ENCODE assay signal across 23 mouse cellular contexts in genomic region chr2:28228364-28228763, GRCm38 (mm10). TPM values are rescaled to one million over a fixed set of nuclear protein-coding genes. Genes with fewer than 3 reads are reported as not detected.
A peak's percentile ranks its signal among the peaks of the same experiment; 100 is the strongest.
DNase-seq lines count a peak whose midpoint lies in the region; ATAC-seq lines count a peak whose summit lies in the region.
"Had no signal": no experiment of that assay in that cellular context is flagged by ENCODE, and none has a peak within 500 bp of the region (broad histone marks: within the 10 kb centered on the region; RNA-seq: fewer than 3 reads in every experiment).

No protein-coding gene starts in this region.

- no peak overlapping the region for H3K4me3 ChIP-seq in midbrain, embryonic 12.5 days
- H3K4me3 ChIP-seq in midbrain, embryonic 15.5 days: no peak overlapping the region
- no peak overlapping the region for H3K4me3 ChIP-seq in hindbrain, embryonic 14.5 days (replicated peaks; ENCODE audit: low read length)
- H3K4me3 ChIP-seq: forebrain, embryonic 10.5 days; heart, adult 2 months; intestine, embryonic 15.5 days; limb, embryonic 10.5 days; neural tube, embryonic 15.5 days; stomach, embryonic 15.5 days had no signal

- peak; percentile 42 to 77 for DNase-seq in adrenal gland, adult (ENCODE audit: inconsistent age in 2 of 2, low spot score in 1 of 2)
- no peak for DNase-seq in adrenal gland, postnatal 4 days (ENCODE audit: low spot score in 2 of 2)
- no peak for DNase-seq in hindbrain, embryonic 14.5 days (ENCODE audit: low spot score)
- no peak for DNase-seq in heart, adult 18-20 months
- DNase-seq in gastrocnemius, adult 8-10 months (ENCODE audit: low spot score in 2 of 2): no peak
- DNase-seq in layer of hippocampus, adult 9-11 months: no peak
- DNase-seq: cerebellum, adult 11-12 months; cerebellum, postnatal 14 days; gastrocnemius, postnatal 10 days; heart, adult 2 months; heart, postnatal 36 days; kidney, adult 9 months; kidney, postnatal 25 days; liver, postnatal 0 days; lung, postnatal 14 days had no signal

- H3K4me1 ChIP-seq in midbrain, embryonic 12.5 days: peaks cover 27% of the 10 kb centered on the region
- H3K4me1 ChIP-seq in midbrain, embryonic 15.5 days: peaks cover 19% of the 10 kb centered on the region
- H3K4me1 ChIP-seq in hindbrain, embryonic 14.5 days (replicated peaks; ENCODE audit: control insufficient read depth, insufficient read depth, low read length): 0 out of 2 replicates have a peak, but pooled peaks cover 9% of the 10 kb centered on the region
- H3K4me1 ChIP-seq: stomach, embryonic 15.5 days had no signal

- no peak overlapping the region for H3K4me2 ChIP-seq in midbrain, embryonic 12.5 days (replicated peaks)
- no peak overlapping the region for H3K4me2 ChIP-seq in midbrain, embryonic 15.5 days
- H3K4me2 ChIP-seq in hindbrain, embryonic 14.5 days (replicated peaks): no peak overlapping the region
- H3K4me2 ChIP-seq: intestine, embryonic 15.5 days; neural tube, embryonic 15.5 days; stomach, embryonic 15.5 days had no signal

- peak overlapping the region; percentile 64 for H3K27ac ChIP-seq in midbrain, embryonic 12.5 days (replicated peaks)
- H3K27ac ChIP-seq in midbrain, embryonic 15.5 days: no peak overlapping the region
- peak overlapping the region; percentile 51; the same call in 1 of the 2 replicates for H3K27ac ChIP-seq in hindbrain, embryonic 14.5 days
- H3K27ac ChIP-seq: forebrain, embryonic 10.5 days; heart, adult 2 months; intestine, embryonic 15.5 days; limb, embryonic 10.5 days; neural tube, embryonic 15.5 days; stomach, embryonic 15.5 days had no signal

- no peaks in the 10 kb centered on the region for H3K9me3 ChIP-seq in midbrain, embryonic 12.5 days
- H3K9me3 ChIP-seq in midbrain, embryonic 15.5 days: no peaks in the 10 kb centered on the region
- no peaks in the 10 kb centered on the region for H3K9me3 ChIP-seq in hindbrain, embryonic 14.5 days (ENCODE audit: control insufficient read depth, low read length)
- H3K9me3 ChIP-seq: forebrain, embryonic 10.5 days; intestine, embryonic 15.5 days; limb, embryonic 10.5 days; neural tube, embryonic 15.5 days; stomach, embryonic 15.5 days had no signal

- peaks cover 40% of the 10 kb centered on the region for H3K36me3 ChIP-seq in midbrain, embryonic 12.5 days
- H3K36me3 ChIP-seq in midbrain, embryonic 15.5 days (replicated peaks): peaks cover 23% of the 10 kb centered on the region
- H3K36me3 ChIP-seq in hindbrain, embryonic 14.5 days (replicated peaks; ENCODE audit: control insufficient read depth, insufficient read depth): peaks cover 54% of the 10 kb centered on the region
- H3K36me3 ChIP-seq: intestine, embryonic 15.5 days; stomach, embryonic 15.5 days had no signal

- ATAC-seq in midbrain, embryonic 12.5 days (ENCODE audit: low FRiP score, low read depth): no peak
- ATAC-seq in midbrain, embryonic 15.5 days (replicated peaks): no peak
- no peak for ATAC-seq in hindbrain, embryonic 14.5 days (ENCODE audit: low FRiP score)
- ATAC-seq: CD4-positive, CD25-positive, alpha-beta regulatory T cell, adult 4 months; intestine, embryonic 15.5 days; liver, postnatal 0 days had no signal

- no peak overlapping the region for H3K9ac ChIP-seq in midbrain, embryonic 12.5 days (replicated peaks)
- H3K9ac ChIP-seq in midbrain, embryonic 15.5 days: no peak overlapping the region
- no peak overlapping the region for H3K9ac ChIP-seq in hindbrain, embryonic 14.5 days
- H3K9ac ChIP-seq: intestine, embryonic 15.5 days; liver, postnatal 0 days; neural tube, embryonic 15.5 days; stomach, embryonic 15.5 days had no signal

- H3K27me3 ChIP-seq in midbrain, embryonic 12.5 days: no peaks in the 10 kb centered on the region; the same call in 1 of the 2 replicates
- H3K27me3 ChIP-seq in midbrain, embryonic 15.5 days (replicated peaks): no peaks in the 10 kb centered on the region
- H3K27me3 ChIP-seq in hindbrain, embryonic 14.5 days (ENCODE audit: control insufficient read depth, insufficient read depth, low read length): no peaks in the 10 kb centered on the region
- H3K27me3 ChIP-seq: intestine, embryonic 15.5 days; neural tube, embryonic 15.5 days; stomach, embryonic 15.5 days had no signal

- WGBS in midbrain, embryonic 12.5 days: 85% methylated on average over 4 of the region's 4 CpGs
- WGBS in midbrain, embryonic 15.5 days: 83% methylated on average over 4 of the region's 4 CpGs
- WGBS in hindbrain, embryonic 14.5 days: 77% methylated on average over 4 of the region's 4 CpGs

RNA-seq across cellular contexts. Expression of gene Olfm1, which starts 35.6 kb away (rescaled TPM):
- 10 to 100 TPM; 39.6 to 49.0 TPM for total RNA-seq in adrenal gland, postnatal 4 days (2021)
- 105 and 125 TPM in 2 replicates for polyA plus RNA-seq in midbrain, embryonic 12.5 days (2016; fragmentation: Nextera tagmentation; extraction: Ambion mirVana)
- 322 and 328 TPM in 2 replicates for polyA plus RNA-seq in midbrain, embryonic 15.5 days (2015; fragmentation: Nextera tagmentation; extraction: Ambion mirVana)
- polyA plus RNA-seq in hindbrain, embryonic 14.5 days (2014; fragmentation: Nextera tagmentation; extraction: Ambion mirVana): 377 and 395 TPM in 2 replicates
- total RNA-seq in heart, adult 18-20 months (2021): 10 to 100 TPM in 1 of 2 experiments, 1 to 10 TPM in 1; 9.4 to 10.3 TPM
- total RNA-seq in gastrocnemius, adult 8-10 months (2022): 1 to 10 TPM; 3.5 to 8.5 (median 5.3) TPM
- polyA plus RNA-seq: CD4-positive, CD25-positive, alpha-beta regulatory T cell, adult 4 months had no signal

Comparison
In these comparisons a context has a peak if more than half of its experiments do, and no peak if none do; other contexts are left out.
1. DNase-seq: peak in adrenal gland, adult (2 of 2); none in adrenal gland, postnatal 4 days (0 of 2), hindbrain, embryonic 14.5 days (single experiment), heart, adult 18-20 months (0 of 2), gastrocnemius, adult 8-10 months (0 of 2) and layer of hippocampus, adult 9-11 months (single experiment).